Mouse (Mus musculus) brain, embryonic 14.5 days (tissue): ENCODE data around the gene Lrrc8c.

Experiments used
- CTCF ChIP-seq: fragments of 200-500 bp; IDR thresholded peaks from 2 replicates; pipeline ENCODE4 v1.5.1; 2012; ENCODE audit warnings: inconsistent platforms, mild to moderate bottlenecking, moderate library complexity, borderline replicate concordance; ENCODE audit not compliant: insufficient read depth, insufficient read length; ENCODE audit errors: extremely low read depth
- POLR2A ChIP-seq: fragments of 200-500 bp; IDR thresholded peaks from 2 replicates; pipeline ENCODE4 v1.6.1; 2012; ENCODE audit warnings: mild to moderate bottlenecking, inconsistent platforms, borderline replicate concordance; ENCODE audit not compliant: poor library complexity, insufficient read depth, insufficient read length, severe bottlenecking; ENCODE audit errors: extremely low read depth

DNA sequence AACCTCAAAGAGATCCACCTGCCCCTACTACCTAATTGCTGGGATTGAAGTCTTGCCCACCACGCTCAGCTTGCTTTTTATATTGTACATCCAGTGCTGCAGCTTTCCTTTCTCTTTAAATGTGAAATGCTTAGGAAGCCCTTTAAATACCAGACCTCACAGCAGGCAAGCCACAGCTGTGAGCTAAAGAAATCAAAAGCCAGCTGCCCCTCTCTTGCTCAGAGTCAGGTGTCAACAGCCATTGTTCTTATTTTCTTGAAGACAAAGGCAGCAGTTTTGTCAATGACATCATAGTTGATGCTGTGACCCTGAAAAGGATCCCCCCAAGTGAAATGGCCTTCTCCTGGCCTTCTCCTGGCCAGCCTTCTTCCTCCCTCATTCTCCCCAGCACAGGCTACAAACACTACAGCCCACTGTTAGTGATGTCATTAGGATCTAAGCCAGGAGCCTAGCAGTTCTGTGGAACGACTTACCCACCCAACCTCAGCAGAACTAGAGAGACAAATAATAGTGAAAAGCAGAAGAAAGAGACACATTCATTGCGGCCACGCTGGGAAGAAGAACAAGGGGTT lies 20.7 kb upstream of the Lrrc8c start:
- TF ChIP-seq POLR2A (no peak), CTCF (no peak)
